Mouse (Mus musculus): Measurements from ENCODE around the gene Ift22. TPM values are rescaled to one million over a fixed set of nuclear protein-coding genes. Genes with fewer than 3 reads are reported as not detected.
"Not testable (repeated sequence)": the region's sequence is repeated elsewhere in the genome, so short reads cannot be mapped to it uniquely, and the experiment has no call there.

Ift22 gene
- polyA plus RNA-seq, 2 experiments, result 2.5 to 9.9 TPM

DNA sequence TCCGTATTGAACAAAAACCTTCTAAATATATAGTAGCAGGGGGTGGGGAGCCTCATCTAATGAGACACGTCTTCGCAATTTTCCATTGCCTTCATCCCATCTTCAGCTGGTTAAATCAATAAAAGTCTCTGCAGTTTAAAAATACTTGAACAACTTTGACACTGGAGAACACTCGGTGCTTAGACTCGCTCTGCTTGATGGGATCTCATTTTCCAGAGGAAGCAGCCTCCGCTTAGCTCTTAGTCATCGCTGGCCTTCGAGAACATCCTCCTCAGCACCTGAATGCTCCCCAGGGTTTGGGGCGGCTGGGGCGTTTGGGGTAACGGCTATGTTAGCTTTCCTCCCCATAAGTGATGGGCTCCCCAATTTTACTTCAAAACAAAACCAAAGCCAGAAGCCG lies 37.1 kb downstream of the Ift22 start:
- TF ChIP-seq EP300 (IDR thresholded peaks at IDR 0.05; ENCODE audit: low read depth), result no peak
- no peak for TF ChIP-seq CTCF (IDR thresholded peaks at IDR 0.05; ENCODE audit: low read depth)
- ATAC-seq (ENCODE audit: insufficient read depth), result no peak
- Histone ChIP-seq H3K4me1 (replicated peaks; ENCODE audit: control insufficient read depth in 2 of 2, insufficient read depth in 2 of 2, low read length in 1 of 2) (0 out of 4 replicates have a peak, but pooled peaks cover 0 to 2% of the 10 kb centered on the region in 2 experiments), H3K9ac (replicated peaks) (no peak overlapping the region), H3K27ac (no peak overlapping the region), H3K4me3 (ENCODE audit: insufficient read depth in 1 of 2, low read depth in 2 of 2, low read length in 2 of 2) (no peak overlapping the region), H3K27me3 (ENCODE audit: control insufficient read depth, insufficient read depth, low read length) (no peaks in the 10 kb centered on the region), H3K4me2 (ENCODE audit: low read depth) (no peak overlapping the region), H3K36me3 (replicated peaks; ENCODE audit: control insufficient read depth, insufficient read depth, low read depth) (no peaks in the 10 kb centered on the region), H3K9me3 (ENCODE audit: control insufficient read depth, low read length) (no peaks in the 10 kb centered on the region)
- WGBS (ENCODE audit: insufficient replicate concordance), result 58% methylated on average over 12 of the region's 12 CpGs
- DNase-seq (ENCODE audit: low read depth in 3 of 3, low spot score in 3 of 3), result no peak

DNA sequence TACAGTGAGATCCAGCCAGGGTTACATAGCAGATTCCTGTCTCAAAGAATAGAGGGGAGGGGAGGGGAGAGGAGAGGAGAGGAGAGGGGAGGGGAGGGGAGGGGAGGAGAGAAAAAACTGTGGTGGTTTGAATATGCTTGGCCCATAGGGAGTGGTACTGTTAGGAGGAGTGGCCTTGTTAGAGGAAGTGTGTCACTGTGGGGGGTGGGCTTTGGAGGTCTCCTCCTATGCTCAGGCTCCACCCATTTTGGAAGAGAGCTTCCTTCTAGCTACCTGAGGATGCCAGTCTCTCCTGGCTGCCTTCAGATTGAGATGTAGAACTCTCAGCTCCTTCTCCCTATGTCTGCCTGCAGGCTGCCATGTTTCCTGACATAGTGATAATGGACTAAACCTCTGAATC lies 39.9 kb downstream of the Ift22 start:
- Histone ChIP-seq H3K9me3 (ENCODE audit: control insufficient read depth, low read length) (no peaks in the 10 kb centered on the region), H3K9ac (replicated peaks) (no peak overlapping the region), H3K27me3 (ENCODE audit: control insufficient read depth, insufficient read depth, low read length) (no peaks in the 10 kb centered on the region), H3K4me3 (ENCODE audit: insufficient read depth in 1 of 2, low read depth in 2 of 2, low read length in 2 of 2) (no peak overlapping the region), H3K4me2 (ENCODE audit: low read depth) (no peak overlapping the region), H3K36me3 (replicated peaks; ENCODE audit: control insufficient read depth, insufficient read depth, low read depth) (no peaks in the 10 kb centered on the region), H3K4me1 (replicated peaks; ENCODE audit: control insufficient read depth in 2 of 2, insufficient read depth in 2 of 2, low read length in 1 of 2) (0 out of 4 replicates have a peak, but pooled peaks cover 0 to 4% of the 10 kb centered on the region in 2 experiments), H3K27ac (no peak overlapping the region)
- TF ChIP-seq CTCF (IDR thresholded peaks at IDR 0.05; ENCODE audit: low read depth), result no peak
- no peak for TF ChIP-seq EP300 (IDR thresholded peaks at IDR 0.05; ENCODE audit: low read depth)
- DNase-seq (ENCODE audit: low read depth in 3 of 3, low spot score in 3 of 3) (no peak), ATAC-seq (ENCODE audit: insufficient read depth) (no peak)

DNA sequence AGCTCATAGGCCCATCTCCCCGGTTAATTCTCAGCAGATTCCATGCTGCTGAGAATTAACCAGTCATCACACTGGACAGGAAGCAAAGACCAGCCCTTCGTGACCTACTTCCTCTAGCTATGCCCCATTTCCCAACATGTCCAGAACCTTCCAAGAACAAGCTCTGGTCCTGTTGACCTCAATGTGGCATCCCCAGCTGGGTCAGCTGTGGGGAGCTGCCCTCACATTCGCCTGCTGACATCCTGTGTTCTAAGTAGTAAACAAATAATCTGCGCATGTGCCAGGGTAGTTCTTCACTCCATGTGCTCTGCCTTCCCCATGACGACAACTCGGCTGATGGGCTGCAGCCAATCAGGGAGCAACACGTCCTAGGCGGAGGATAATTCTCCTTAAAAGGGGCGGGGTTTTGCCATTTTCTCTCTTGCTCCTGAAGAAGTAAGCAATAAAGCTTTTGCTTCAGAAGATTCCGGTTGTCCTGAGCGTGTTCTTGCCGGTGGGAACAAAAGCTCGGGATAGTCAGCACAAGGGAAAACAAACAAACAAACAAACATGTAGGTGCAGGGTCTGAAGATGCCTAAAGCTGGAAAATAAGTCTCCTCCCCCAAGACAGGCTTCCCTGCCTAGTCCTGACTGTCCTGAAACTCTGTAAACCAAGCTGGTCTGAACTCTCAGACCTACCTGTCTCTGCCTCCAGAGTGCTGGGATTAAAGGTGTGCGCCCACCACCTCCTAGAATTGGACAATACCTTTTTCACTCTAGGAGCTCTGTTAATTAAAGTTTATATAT lies 41.8 kb downstream of the Ift22 start:
- H3K9me3 ChIP-seq (ENCODE audit: control insufficient read depth, low read length); DNase-seq (ENCODE audit: low read depth in 3 of 3, low spot score in 3 of 3); H3K27me3 ChIP-seq (ENCODE audit: control insufficient read depth, insufficient read depth, low read length); H3K9ac ChIP-seq (replicated peaks); ATAC-seq (ENCODE audit: insufficient read depth); H3K4me1 ChIP-seq (replicated peaks; ENCODE audit: control insufficient read depth in 2 of 2, insufficient read depth in 2 of 2, low read length in 1 of 2); H3K27ac ChIP-seq; H3K4me2 ChIP-seq (ENCODE audit: low read depth); H3K4me3 ChIP-seq (ENCODE audit: insufficient read depth in 1 of 2, low read depth in 2 of 2, low read length in 2 of 2); H3K36me3 ChIP-seq (replicated peaks; ENCODE audit: control insufficient read depth, insufficient read depth, low read depth): not testable (repeated sequence)
- WGBS (ENCODE audit: insufficient replicate concordance), result 60% methylated on average over 14 of the region's 14 CpGs

DNA sequence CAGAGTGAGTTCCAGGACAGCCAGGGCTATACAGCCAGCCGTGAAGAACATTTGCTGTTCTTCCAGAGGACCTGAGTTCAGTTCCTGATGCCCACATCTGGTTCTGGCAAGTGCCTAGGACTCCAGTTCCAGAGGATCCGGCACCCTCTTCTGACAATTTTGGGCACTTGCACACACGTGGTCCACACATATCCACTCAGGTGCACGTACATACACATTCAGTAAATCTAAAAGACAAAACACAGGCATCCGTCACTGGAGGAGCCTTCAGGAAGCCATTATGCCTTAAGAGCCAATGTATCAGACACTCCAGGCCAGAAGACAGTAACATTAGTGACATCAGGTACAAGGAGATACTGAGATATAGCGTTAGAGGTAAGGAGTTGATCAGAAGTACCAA lies 42.6 kb downstream of the Ift22 start:
- Histone ChIP-seq H3K27ac (no peak overlapping the region), H3K4me2 (ENCODE audit: low read depth) (no peak overlapping the region), H3K36me3 (replicated peaks; ENCODE audit: control insufficient read depth, insufficient read depth, low read depth) (no peaks in the 10 kb centered on the region), H3K9ac (replicated peaks) (no peak overlapping the region), H3K27me3 (ENCODE audit: control insufficient read depth, insufficient read depth, low read length) (no peaks in the 10 kb centered on the region), H3K4me1 (replicated peaks; ENCODE audit: control insufficient read depth in 2 of 2, insufficient read depth in 2 of 2, low read length in 1 of 2) (peaks cover 5 to 8% of the 10 kb centered on the region in 2 experiments; a peak in 2 of 4 replicates), H3K9me3 (ENCODE audit: control insufficient read depth, low read length) (no peaks in the 10 kb centered on the region), H3K4me3 (ENCODE audit: insufficient read depth in 1 of 2, low read depth in 2 of 2, low read length in 2 of 2) (no peak overlapping the region)
- TF ChIP-seq CTCF (IDR thresholded peaks at IDR 0.05; ENCODE audit: low read depth), result no peak
- TF ChIP-seq EP300 (IDR thresholded peaks at IDR 0.05; ENCODE audit: low read depth), result no peak
- DNase-seq (ENCODE audit: low read depth in 3 of 3, low spot score in 3 of 3) (no peak), ATAC-seq (ENCODE audit: insufficient read depth) (no peak)
- 72% methylated on average over 6 of the region's 6 CpGs for WGBS (ENCODE audit: insufficient replicate concordance)

DNA sequence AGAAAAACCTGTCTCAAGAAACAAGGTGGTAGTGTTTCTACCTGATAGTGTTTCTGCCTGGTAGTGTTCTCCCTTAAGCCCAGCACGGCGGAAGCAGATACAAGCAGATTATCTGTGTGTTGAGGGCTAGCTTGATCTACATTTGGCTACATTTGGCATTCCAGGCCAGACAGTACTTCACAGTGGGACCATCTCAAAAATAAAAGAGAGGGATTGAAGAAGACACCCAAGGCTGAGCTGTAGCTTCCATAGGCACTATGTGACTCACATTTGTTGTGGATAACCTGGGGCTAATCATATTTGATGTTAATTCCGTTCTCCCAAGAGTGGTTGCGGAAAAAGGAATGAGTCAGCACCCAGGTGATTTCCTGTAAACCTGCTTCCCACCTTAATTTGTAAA lies 44.2 kb downstream of the Ift22 start:
- peaks cover 5 to 8% of the 10 kb centered on the region in 2 experiments; a peak in 2 of 4 replicates for H3K4me1 ChIP-seq (replicated peaks; ENCODE audit: control insufficient read depth in 2 of 2, insufficient read depth in 2 of 2, low read length in 1 of 2)
- H3K4me3 ChIP-seq (ENCODE audit: insufficient read depth in 1 of 2, low read depth in 2 of 2, low read length in 2 of 2), result no peak overlapping the region
- H3K27ac ChIP-seq, result no peak overlapping the region
- 55% methylated on average over 4 of the region's 4 CpGs for WGBS (ENCODE audit: insufficient replicate concordance)
- DNase-seq (ENCODE audit: low read depth in 3 of 3, low spot score in 3 of 3), result no peak
- no peak for TF ChIP-seq CTCF (IDR thresholded peaks at IDR 0.05; ENCODE audit: low read depth)
- TF ChIP-seq EP300 (IDR thresholded peaks at IDR 0.05; ENCODE audit: low read depth), result no peak
- H3K9ac ChIP-seq (replicated peaks), result no peak overlapping the region
- H3K27me3 ChIP-seq (ENCODE audit: control insufficient read depth, insufficient read depth, low read length), result no peaks in the 10 kb centered on the region
- no peak overlapping the region for H3K4me2 ChIP-seq (ENCODE audit: low read depth)
- ATAC-seq (ENCODE audit: insufficient read depth), result no peak
- H3K9me3 ChIP-seq (ENCODE audit: control insufficient read depth, low read length), result no peaks in the 10 kb centered on the region
- no peaks in the 10 kb centered on the region for H3K36me3 ChIP-seq (replicated peaks; ENCODE audit: control insufficient read depth, insufficient read depth, low read depth)

Data from liver, embryonic 14.5 days (tissue).